Mouse (Mus musculus) intestine, embryonic 14.5 days (tissue): ENCODE results near the gene Edar. TPM values are rescaled to one million over a fixed set of nuclear protein-coding genes. Genes with fewer than 3 reads are reported as not detected.

Experiments used
- ATAC-seq: fragments of 200-750 bp; cut with Nextera tagmentation; replicated peaks from 2 replicates; pipeline ENCODE4 v1.8.0; 2017; ENCODE audit warnings: low read depth, moderate number of reproducible peaks, moderate TSS enrichment, moderate library complexity; ENCODE audit not compliant: low FRiP score, low TSS enrichment
- DNase-seq: peaks from one replicate; pipeline ENCODE4 v3.0.0-alpha.2; 2018; ENCODE audit warnings: low spot score
- H3K27ac ChIP-seq: fragments of 300-500 bp; sonication (generic); 2 replicates; pipeline ENCODE4 v1.5.1; 2014; ENCODE audit warnings: low read depth, mild to moderate bottlenecking, control low read depth
- H3K27me3 ChIP-seq: fragments of 300-500 bp; sonication (generic); replicated peaks from 2 replicates; pipeline ENCODE4 v1.6.1; 2014; ENCODE audit warnings: low read length, control low read depth; ENCODE audit not compliant: control insufficient read depth, insufficient read depth
- H3K36me3 ChIP-seq: fragments of 300-500 bp; sonication (generic); 2 replicates; pipeline ENCODE4 v1.6.1; 2014; ENCODE audit warnings: low read length, control low read depth; ENCODE audit not compliant: control insufficient read depth, insufficient read depth
- H3K4me1 ChIP-seq: fragments of 300-500 bp; sonication (generic); replicated peaks from 2 replicates; pipeline ENCODE4 v1.6.1; 2014; ENCODE audit warnings: low read length, control low read depth, mixed read lengths; ENCODE audit not compliant: control insufficient read depth, insufficient read depth
- H3K4me2 ChIP-seq: fragments of 300-500 bp; sonication (generic); 2 replicates; pipeline ENCODE4 v1.6.1; 2014; ENCODE audit warnings: low read length
- H3K4me3 ChIP-seq: fragments of 300-500 bp; sonication (generic); 2 replicates; pipeline ENCODE4 v1.5.1; 2014; ENCODE audit warnings: low read depth, low read length, control low read depth, mixed read lengths
- H3K9ac ChIP-seq: fragments of 300-500 bp; sonication (generic); 2 replicates; pipeline ENCODE4 v1.6.1; 2014; ENCODE audit warnings: mild to moderate bottlenecking, low read length
- H3K9me3 ChIP-seq: fragments of 300-500 bp; sonication (generic); 2 replicates; pipeline ENCODE4 v1.6.1; 2016; ENCODE audit warnings: low read length, control low read depth; ENCODE audit not compliant: control insufficient read depth
- WGBS: fragments of 180-500 bp; shearing (Covaris S2); extraction: QIAGEN DNeasy Blood & Tissue Kit; methylation state at CpG from one replicate; pipeline ENCODE4 v1.1.7; 2014; 5-methylcytosine and 5-hydroxymethylcytosine counted together
- polyA plus RNA-seq: library from polyadenylated mRNA; unstranded; fragments of >200 nt; fragmentation: Nextera tagmentation; extraction: Ambion mirVana; gene quantifications from 2 replicates; pipeline ENCODE4 v1.2.1, GENCODE M21; 2014

Gene Edar
- polyA plus RNA-seq, 1 experiment from 2014 or later = 0.72 TPM

DNA sequence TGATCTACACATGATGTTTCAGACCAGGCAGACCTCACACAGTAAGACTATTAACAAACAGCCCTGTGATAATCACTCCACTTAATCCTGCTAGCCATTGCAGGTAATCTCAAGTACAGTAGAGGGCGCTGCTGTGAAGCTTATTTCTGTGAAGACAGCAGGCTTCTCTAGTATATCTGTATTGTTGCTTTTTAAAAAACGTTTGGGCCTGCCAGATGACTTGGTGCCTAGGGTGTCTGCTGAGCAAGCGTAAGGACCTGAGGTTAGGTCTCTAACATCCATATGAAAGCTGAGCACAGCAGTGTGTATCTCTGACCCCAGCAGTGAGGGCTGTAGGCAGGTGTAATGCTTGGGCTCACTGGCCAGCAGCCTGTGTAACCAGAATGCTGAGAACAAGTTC, 115.6 kb downstream of the Edar start:
- H3K27ac ChIP-seq = no peak overlapping the region
- peak; percentile 64 for DNase-seq
- WGBS = 20% methylated on average over 3 of the region's 3 CpGs
- H3K4me1 ChIP-seq = no peaks in the 10 kb centered on the region
- no peak overlapping the region for H3K4me3 ChIP-seq
- ATAC-seq = no peak
- H3K27me3 ChIP-seq = no peaks in the 10 kb centered on the region
- no peaks in the 10 kb centered on the region for H3K9me3 ChIP-seq
- no peaks in the 10 kb centered on the region for H3K36me3 ChIP-seq
- no peak overlapping the region for H3K9ac ChIP-seq
- no peak overlapping the region for H3K4me2 ChIP-seq

DNA sequence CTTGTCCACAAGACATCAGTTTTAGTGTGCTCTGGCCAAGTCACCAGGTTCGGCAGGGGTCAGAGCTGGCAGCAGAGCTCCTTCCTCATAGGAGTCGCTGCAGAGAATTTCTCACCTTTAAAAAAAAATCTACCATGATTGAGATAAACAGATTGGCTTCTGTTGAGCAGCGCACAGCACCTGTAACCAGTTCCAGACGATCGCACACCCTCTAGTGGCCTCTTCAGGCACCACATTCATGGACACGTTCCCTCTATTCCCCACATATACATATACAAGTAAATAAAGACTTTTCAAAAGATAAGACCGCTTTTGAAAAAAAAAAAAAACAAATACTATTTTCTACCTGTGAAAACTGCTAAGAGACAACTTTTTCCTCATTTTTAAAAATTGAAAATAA, 116.4 kb downstream of the Edar start:
- H3K27ac ChIP-seq = no peak overlapping the region
- no peak overlapping the region for H3K4me2 ChIP-seq
- no peak for ATAC-seq
- no peaks in the 10 kb centered on the region for H3K27me3 ChIP-seq
- WGBS = 29% methylated on average over 7 of the region's 7 CpGs
- no peaks in the 10 kb centered on the region for H3K36me3 ChIP-seq
- H3K9ac ChIP-seq = no peak overlapping the region
- DNase-seq = peak; percentile 64
- H3K9me3 ChIP-seq = no peaks in the 10 kb centered on the region
- no peaks in the 10 kb centered on the region for H3K4me1 ChIP-seq
- no peak overlapping the region for H3K4me3 ChIP-seq

DNA sequence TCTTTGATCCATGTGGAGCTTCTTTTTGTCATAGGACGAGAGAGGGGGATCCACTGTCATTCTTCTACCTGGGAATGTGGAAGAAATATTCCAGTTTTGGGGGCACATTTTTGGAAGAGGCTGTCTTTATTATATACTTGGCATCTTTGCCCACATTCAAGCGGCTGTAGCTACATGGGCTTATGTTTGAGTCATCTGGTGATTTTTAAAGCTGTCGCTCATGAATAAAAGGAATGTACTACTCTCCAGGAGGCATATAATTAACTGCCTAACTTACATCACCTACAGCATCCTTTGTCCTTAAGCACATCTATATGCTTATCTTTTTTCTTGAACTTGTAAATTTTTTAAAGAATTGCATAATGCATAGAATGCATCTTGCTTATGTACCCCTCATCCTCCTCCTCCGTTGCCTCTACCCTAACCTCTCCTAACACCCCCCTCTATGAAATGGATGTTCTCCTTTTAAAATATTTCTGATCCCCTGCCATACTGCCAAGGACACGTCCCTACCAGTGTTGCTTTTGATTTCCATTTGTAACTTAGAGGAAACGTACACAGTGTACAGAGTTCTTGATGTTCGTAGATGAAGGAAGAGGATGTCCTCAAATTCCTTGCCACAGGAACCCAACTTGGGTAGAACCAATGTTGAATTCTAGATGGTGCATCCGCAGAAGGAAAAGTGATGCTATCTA, 120.6 kb downstream of the Edar start:
- no peak for DNase-seq
- Histone ChIP-seq H3K27me3 (no peaks in the 10 kb centered on the region), H3K36me3 (no peaks in the 10 kb centered on the region), H3K9ac (no peak overlapping the region), H3K4me2 (no peak overlapping the region), H3K4me3 (no peak overlapping the region), H3K4me1 (no peaks in the 10 kb centered on the region), H3K9me3 (no peaks in the 10 kb centered on the region), H3K27ac (no peak overlapping the region)
- ATAC-seq = no peak
- WGBS = 89% methylated on average over 8 of the region's 8 CpGs

Other genes with a start within 250 kb of the Edar start
- 36.4 and 37.6 TPM in 2 replicates for gene Ranbp2, start 228.7 kb downstream of the Edar start, polyA plus RNA-seq
- gene Ccdc138, start 177.7 kb downstream of the Edar start, polyA plus RNA-seq = 7.9 and 9.1 TPM in 2 replicates
- not detected in 2 replicates for gene Gm17542, start 42.6 kb upstream of the Edar start, polyA plus RNA-seq
- 0.42 and 0.84 TPM in 2 replicates for gene Sh3rf3, start 137.7 kb upstream of the Edar start, polyA plus RNA-seq